Mouse (Mus musculus) mouse trophoblast stem cell (cell line): ENCODE data around the gene Mamdc2.

Source experiments
- in situ Hi-C, 2 experiments: fragments of 300-500 bp; cut with MseI, MboI; formaldehyde crosslinking; loops; 2 replicates in 1 of 2; 3 replicates in 1 of 2; pipeline ENCODE4 v1.15.1; 2025

Gene Mamdc2

DNA sequence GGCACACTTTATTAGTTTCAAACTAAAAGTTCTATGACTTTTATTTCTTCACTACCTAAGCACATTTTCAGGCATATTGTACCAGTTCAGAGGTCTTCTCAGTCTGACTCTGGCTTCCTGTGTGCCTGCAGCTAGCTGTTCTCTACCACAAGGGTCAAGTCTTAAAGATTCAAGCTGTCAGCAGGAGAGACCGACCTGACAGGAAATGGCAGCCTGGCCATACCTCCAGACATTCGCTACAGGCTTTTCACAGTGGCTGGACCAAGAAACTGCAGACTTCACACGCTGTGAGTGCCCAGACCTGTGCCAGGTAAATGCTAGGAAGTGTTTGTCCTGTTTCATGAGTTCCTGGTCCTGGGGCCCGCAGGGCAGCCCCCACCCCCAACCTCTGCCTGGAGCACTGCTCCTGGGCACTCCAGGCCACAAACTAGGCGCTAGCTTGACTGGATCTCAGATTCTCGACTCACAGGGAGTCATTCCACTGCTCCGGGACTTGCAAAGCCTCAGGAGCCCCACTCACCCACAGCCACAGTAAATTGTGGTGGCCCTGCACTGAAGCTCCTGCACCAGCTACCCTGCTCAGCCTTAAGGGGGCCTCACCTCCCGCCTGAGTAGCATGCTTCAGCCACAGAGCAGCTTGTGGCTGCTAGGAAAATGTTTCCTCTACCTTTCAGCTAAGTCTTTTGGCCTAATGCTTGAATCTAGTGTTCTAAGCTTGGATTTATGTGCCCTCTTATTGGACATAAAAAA is 166.2 kb downstream of the Mamdc2 start:
- in situ Hi-C loops: no loop called here

DNA sequence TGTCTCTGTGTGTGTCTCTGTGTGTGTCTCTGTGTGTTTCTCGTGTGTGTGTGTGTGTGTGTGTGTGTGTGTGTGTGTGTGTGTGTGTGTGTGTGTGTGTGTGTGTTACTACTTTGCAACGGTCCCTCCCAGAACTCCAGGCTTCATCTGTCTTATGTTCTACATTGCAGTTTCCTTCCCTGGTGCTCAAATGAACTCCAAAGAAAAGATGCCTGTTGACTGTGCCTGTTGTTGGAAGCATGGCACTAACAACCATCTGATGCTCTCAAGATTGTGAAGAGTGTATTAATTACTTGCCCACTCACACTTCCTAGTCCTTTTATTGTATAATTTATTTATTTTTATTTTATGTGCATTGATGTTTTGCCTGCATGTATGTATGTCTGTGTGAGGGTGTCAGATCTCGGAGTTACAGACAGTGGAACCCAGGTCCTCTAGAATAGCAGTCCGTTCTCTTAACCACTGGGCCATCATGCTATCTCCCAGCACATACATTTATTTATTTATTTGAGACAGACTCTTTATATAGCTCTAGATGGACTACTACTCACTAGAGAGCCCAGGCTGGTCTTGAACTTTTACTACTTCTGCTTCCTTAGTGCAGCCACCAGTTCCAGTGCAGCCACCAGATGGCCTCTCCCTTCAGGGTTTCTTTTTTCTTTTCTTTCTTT is 174.1 kb downstream of the Mamdc2 start:
- in situ Hi-C loops: no loop called here

DNA sequence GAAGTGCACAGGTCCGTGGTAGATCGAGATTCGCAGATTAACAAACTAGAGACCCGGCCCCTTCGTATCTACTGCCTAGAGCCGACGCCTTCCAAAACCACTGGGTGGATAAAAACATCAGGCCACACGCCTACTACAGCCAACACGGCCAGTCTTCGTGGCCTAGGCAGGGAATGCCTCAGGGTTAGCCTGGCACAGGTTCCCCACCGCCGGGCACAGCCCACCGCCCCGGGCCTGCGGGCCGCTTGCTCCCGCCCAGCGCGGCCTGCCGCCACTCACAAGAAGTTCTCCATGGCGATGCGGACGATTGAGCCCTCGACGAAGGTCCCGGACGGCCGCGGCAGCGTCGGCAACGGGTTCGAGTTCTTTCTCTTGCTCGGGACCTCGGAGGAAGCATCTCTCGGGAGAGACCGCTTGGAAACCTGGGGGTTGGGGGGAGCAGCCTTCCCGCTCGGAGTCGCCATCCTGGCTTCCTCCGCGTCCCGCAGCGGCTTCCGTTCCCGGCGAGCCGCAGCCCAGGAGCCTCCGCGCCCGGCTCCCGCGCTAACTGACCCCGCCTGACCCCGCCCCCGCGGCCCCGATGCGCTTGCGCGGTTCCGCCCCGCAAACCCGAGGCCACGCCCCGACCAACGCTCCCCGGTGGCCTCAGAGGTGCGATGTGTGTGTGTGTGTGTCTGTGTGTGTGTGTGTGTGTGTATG is 174.7 kb downstream of the Mamdc2 start, which contains the start of gene Smc5:
Smc5 (minus strand) TSS at position 543 of the 699 bp plus-strand sequence.
- in situ Hi-C loops: no loop called here

DNA sequence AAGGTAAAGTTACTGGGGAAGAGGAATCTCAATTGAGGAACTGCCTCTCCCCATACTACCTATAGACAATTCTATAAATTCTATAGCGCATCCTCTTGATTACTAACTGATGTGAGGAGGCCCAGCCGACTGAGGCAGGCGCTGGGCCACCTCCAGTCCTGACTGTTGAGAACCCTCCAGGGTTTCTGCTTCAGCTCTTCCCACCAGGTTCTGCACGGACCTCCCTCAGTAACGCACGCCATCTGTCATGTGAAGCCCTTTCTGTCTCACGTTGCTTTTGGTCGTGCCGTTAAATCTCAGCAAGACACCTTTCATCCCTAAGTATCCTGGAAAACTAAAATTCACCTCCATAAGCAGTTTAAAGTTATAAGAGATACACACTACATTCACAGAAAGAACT is 191.5 kb downstream of the Mamdc2 start:
- in situ Hi-C loops: no loop called here
